Mouse (Mus musculus): ENCODE data around the gene Rusc2.

DNA sequence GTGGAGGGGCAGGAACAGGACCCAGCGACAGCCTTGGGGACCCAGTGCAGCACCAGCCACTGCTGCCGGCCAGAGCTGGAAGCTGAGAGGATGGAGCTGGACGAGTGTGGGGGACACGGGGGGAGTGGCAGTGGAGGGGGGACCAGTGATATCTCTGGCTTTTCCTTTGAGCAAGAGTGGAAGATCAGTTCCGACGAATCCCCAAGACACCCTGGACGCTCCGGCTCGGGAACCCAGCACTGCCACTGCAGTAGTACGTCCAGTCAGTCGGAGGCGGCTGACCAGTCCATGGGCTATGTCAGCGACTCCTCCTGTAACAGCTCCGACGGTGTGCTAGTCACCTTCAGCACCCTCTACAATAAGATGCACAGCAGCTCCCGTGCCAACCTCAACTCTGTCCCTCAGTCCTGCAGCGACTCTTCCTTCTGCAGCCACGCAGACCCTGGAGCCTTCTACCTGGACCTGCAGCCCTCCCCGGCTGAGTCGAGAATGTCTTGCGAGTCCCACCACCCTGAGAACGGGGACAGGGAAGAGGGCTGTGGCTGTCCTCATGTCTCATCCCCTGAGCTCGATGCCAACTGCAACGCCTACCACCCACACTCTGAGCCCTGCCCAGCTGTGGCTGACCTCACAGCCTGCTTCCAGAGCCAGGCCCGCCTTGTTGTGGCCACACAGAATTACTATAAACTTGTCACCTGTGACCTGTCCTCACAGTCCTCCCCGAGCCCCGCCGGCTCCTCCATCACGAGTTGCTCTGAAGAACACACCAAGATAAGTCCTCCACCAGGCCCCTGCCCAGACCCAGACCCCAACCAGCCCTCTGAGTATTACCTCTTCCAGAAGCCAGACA is 33.7 kb downstream of the Rusc2 start:
- no peak for TF ChIP-seq GATA1 (IDR thresholded peaks at IDR 0.05; ENCODE audit: borderline replicate concordance, low read length)
- no peak for TF ChIP-seq FLI1 (IDR thresholded peaks at IDR 0.05; ENCODE audit: low read length)

Measured in megakaryocyte, embryonic 14.5 days (primary cell).